30 mouse cellular contexts compared by ENCODE assay signal in the genomic region with DNA sequence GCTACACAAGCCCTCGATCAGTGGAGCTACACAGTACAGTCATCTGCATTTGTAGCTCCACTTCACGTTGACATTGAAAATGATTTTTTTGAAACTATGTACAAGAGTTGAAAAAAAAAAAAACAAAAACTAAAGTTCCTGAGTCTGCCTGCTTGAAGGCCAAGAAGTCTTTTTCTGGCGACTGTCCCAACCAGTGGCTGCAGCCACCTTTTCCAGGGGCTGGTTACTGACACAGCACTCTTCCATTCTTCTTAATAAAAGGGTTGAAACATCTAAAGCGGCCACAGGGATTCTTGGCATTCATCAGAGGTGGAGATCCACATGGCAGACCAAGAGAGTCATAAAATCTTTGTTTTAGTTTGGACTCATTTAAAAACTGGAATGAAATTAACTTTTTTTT.
"Had no signal": no experiment of that assay in that cellular context is flagged by ENCODE, and none has a peak within 500 bp of the region (broad histone marks: within the 10 kb centered on the region; RNA-seq: fewer than 3 reads in every experiment).

No protein-coding gene starts in this region.

- H3K9ac ChIP-seq: limb, embryonic 12.5 days; limb, embryonic 13.5 days; limb, embryonic 15.5 days; liver, embryonic 12.5 days; liver, embryonic 13.5 days; liver, embryonic 14.5 days; liver, embryonic 15.5 days; liver, postnatal 0 days; lung, embryonic 15.5 days; midbrain, embryonic 12.5 days; midbrain, embryonic 13.5 days; midbrain, embryonic 15.5 days had no signal

- H3K9me3 ChIP-seq: limb, embryonic 10.5 days; limb, embryonic 12.5 days; limb, embryonic 13.5 days; limb, embryonic 15.5 days; liver, embryonic 12.5 days; liver, embryonic 13.5 days; liver, embryonic 15.5 days; lung, embryonic 15.5 days; megakaryocyte, embryonic 14.5 days; midbrain, embryonic 10.5 days; midbrain, embryonic 12.5 days; midbrain, embryonic 13.5 days; midbrain, embryonic 15.5 days had no signal

- H3K4me3 ChIP-seq: left cerebral cortex, adult 2 months; limb, embryonic 10.5 days; limb, embryonic 12.5 days; limb, embryonic 13.5 days; limb, embryonic 15.5 days; liver, embryonic 12.5 days; liver, embryonic 13.5 days; liver, embryonic 15.5 days; lung, embryonic 15.5 days; megakaryocyte, embryonic 14.5 days; midbrain, embryonic 10.5 days; midbrain, embryonic 12.5 days; midbrain, embryonic 13.5 days; midbrain, embryonic 15.5 days; myocyte had no signal

- ATAC-seq: liver, embryonic 12.5 days; liver, postnatal 0 days; lung, postnatal 0 days; midbrain, embryonic 13.5 days; midbrain, embryonic 15.5 days; midbrain, embryonic 16.5 days had no signal

- H3K4me1 ChIP-seq: liver, embryonic 12.5 days; liver, embryonic 13.5 days; liver, embryonic 15.5 days; megakaryocyte, embryonic 14.5 days; midbrain, embryonic 10.5 days; midbrain, embryonic 12.5 days; midbrain, embryonic 13.5 days; midbrain, embryonic 15.5 days had no signal

- H3K27me3 ChIP-seq: limb, embryonic 12.5 days; limb, embryonic 13.5 days; limb, embryonic 15.5 days; liver, embryonic 12.5 days; liver, embryonic 13.5 days; liver, embryonic 15.5 days; lung, embryonic 15.5 days; midbrain, embryonic 12.5 days; midbrain, embryonic 13.5 days; midbrain, embryonic 15.5 days had no signal

- H3K36me3 ChIP-seq: limb, embryonic 10.5 days; limb, embryonic 12.5 days; limb, embryonic 13.5 days; limb, embryonic 15.5 days; liver, embryonic 12.5 days; liver, embryonic 13.5 days; liver, embryonic 15.5 days; lung, embryonic 15.5 days; midbrain, embryonic 10.5 days; midbrain, embryonic 12.5 days; midbrain, embryonic 13.5 days; midbrain, embryonic 15.5 days had no signal

- H3K4me2 ChIP-seq: limb, embryonic 12.5 days; limb, embryonic 13.5 days; limb, embryonic 15.5 days; liver, embryonic 11.5 days; liver, embryonic 12.5 days; liver, embryonic 13.5 days; liver, embryonic 15.5 days; lung, embryonic 15.5 days; midbrain, embryonic 11.5 days; midbrain, embryonic 12.5 days; midbrain, embryonic 13.5 days; midbrain, embryonic 15.5 days had no signal

- DNase-seq: left cerebral cortex, postnatal 4 days; liver; liver, embryonic 13.5 days; liver, postnatal 0 days; lung, adult 18-20 months; lung, adult 2 months; lung, postnatal 14 days; lung, postnatal 36 days; lung, postnatal 4 days; midbrain, embryonic 14.5 days had no signal

- H3K27ac ChIP-seq: left cerebral cortex, adult 2 months; limb, embryonic 10.5 days; limb, embryonic 12.5 days; limb, embryonic 13.5 days; limb, embryonic 15.5 days; liver, embryonic 12.5 days; liver, embryonic 13.5 days; liver, embryonic 14.5 days; liver, embryonic 15.5 days; lung, embryonic 15.5 days; macrophage; midbrain, embryonic 10.5 days; midbrain, embryonic 12.5 days; midbrain, embryonic 13.5 days; midbrain, embryonic 15.5 days had no signal
